Mouse (Mus musculus) bone marrow, adult 2 months (tissue): Measurements from ENCODE around the gene Ccnb1ip1. TPM values are rescaled to one million over a fixed set of nuclear protein-coding genes. Genes with fewer than 3 reads are reported as not detected.
A peak's percentile ranks its signal among the peaks of the same experiment; 100 is the strongest.

Source experiments
- H3K27ac ChIP-seq: fragments of 200-500 bp; 2 replicates; pipeline ENCODE4 v1.5.1; 2012; ENCODE audit warnings: low read depth, mild to moderate bottlenecking, control low read depth, inconsistent platforms, low read length; ENCODE audit not compliant: control insufficient read depth, poor library complexity, insufficient read depth
- H3K4me1 ChIP-seq: fragments of 200-500 bp; 2 replicates; pipeline ENCODE4 v1.6.1; 2011; ENCODE audit warnings: low read length; ENCODE audit not compliant: control insufficient read depth, insufficient read depth
- H3K4me3 ChIP-seq: fragments of 200-500 bp; replicated peaks from 2 replicates; pipeline ENCODE3; 2011; ENCODE audit warnings: mild to moderate bottlenecking, low read depth, low read length, control low read depth; ENCODE audit not compliant: control insufficient read depth
- CTCF ChIP-seq: fragments of 200-500 bp; IDR thresholded peaks from 2 replicates; pipeline ENCODE4 v1.5.1; 2011; ENCODE audit warnings: low read length, control low read depth; ENCODE audit not compliant: control insufficient read depth, insufficient read depth
- POLR2A ChIP-seq: fragments of 200-500 bp; IDR thresholded peaks from 2 replicates; pipeline ENCODE4 v1.6.1; 2011; ENCODE audit warnings: low read depth, mild to moderate bottlenecking, control low read depth, low read length, borderline replicate concordance; ENCODE audit not compliant: control insufficient read depth
- WGBS: fragments of 180-500 bp; shearing (Covaris S2); methylation state at CpG from one replicate; pipeline ENCODE4 v1.1.7; 2018; 5-methylcytosine and 5-hydroxymethylcytosine counted together
- polyA plus RNA-seq: library from polyadenylated mRNA; stranded (reverse); fragments of >200 nt; gene quantifications from 2 replicates; pipeline ENCODE4 v1.2.4, GENCODE M21; 2011; ENCODE audit warnings: low replicate concordance; ENCODE audit not compliant: missing spikeins, insufficient read depth, insufficient read length

Ccnb1ip1 gene
- polyA plus RNA-seq = not detected in 2 replicates

GRCm38 (mm10) chr14:50807487-50808072 lies at the start of gene Ccnb1ip1, which contains the start of gene Parp2:
TSS of gene Ccnb1ip1 (minus strand) at chr14:50807732.
TSS of gene Parp2 (plus strand) at chr14:50807841.
- H3K27ac ChIP-seq = peak within 1 kb of the TSS; percentile 78
- under 1% methylated on average over 42 of the region's 42 CpGs for WGBS
- no peaks in the 10 kb centered on the region; the same call in 1 of the 2 replicates for H3K4me1 ChIP-seq
- TF ChIP-seq CTCF (no peak), POLR2A (peak; percentile 87; the same call in 1 of the 2 replicates)
- H3K4me3 ChIP-seq = peak within 1 kb of the TSS; percentile 89

GRCm38 (mm10) chr14:50855788-50856187 lies 48.3 kb upstream of the Ccnb1ip1 start:
- whole genome bisulfite sequencing = 89% methylated on average over 5 of the region's 5 CpGs
- Histone ChIP-seq H3K4me3 (no peak overlapping the region), H3K4me1 (no peaks in the 10 kb centered on the region), H3K27ac (no peak overlapping the region)
- TF ChIP-seq POLR2A (no peak), CTCF (no peak)

- Histone ChIP-seq H3K27ac (no peak overlapping the region), H3K4me3 (no peak overlapping the region), H3K4me1 (peaks cover 4% of the 10 kb centered on the region)
- TF ChIP-seq POLR2A = no peak
- no peak for TF ChIP-seq CTCF
- 79% methylated on average over 6 of the region's 6 CpGs for WGBS
These were observed 29.7 kb upstream of the Ccnb1ip1 start for GRCm38 (mm10) chr14:50837236-50837635.

- WGBS = 22% methylated on average over 2 of the region's 2 CpGs
- TF ChIP-seq POLR2A (no peak), CTCF (no peak)
- peak overlapping the region; percentile 86 for H3K27ac ChIP-seq
- peaks cover 6% of the 10 kb centered on the region for H3K4me1 ChIP-seq
- H3K4me3 ChIP-seq = no peak overlapping the region
These were observed 26.9 kb upstream of the Ccnb1ip1 start for GRCm38 (mm10) chr14:50834435-50834834.

- H3K4me3 ChIP-seq = no peak overlapping the region
These were observed 26.4 kb upstream of the Ccnb1ip1 start for GRCm38 (mm10) chr14:50833964-50834363.

GRCm38 (mm10) chr14:50829878-50830277 lies 22.3 kb upstream of the Ccnb1ip1 start:
- WGBS = 56% methylated on average over 3 of the region's 3 CpGs
- Histone ChIP-seq H3K4me1 (peaks cover 6% of the 10 kb centered on the region), H3K27ac (0 out of 2 replicates have a peak overlapping the region, but pooled peaks have one; percentile 40), H3K4me3 (no peak overlapping the region)
- no peak for TF ChIP-seq CTCF
- no peak for TF ChIP-seq POLR2A

More at GRCm38 (mm10) chr14:50833964-50834363, 26.4 kb upstream of the Ccnb1ip1 start:
- 16% methylated on average over 10 of the region's 10 CpGs for WGBS
- Histone ChIP-seq H3K4me1 (peaks cover 6% of the 10 kb centered on the region), H3K27ac (peak overlapping the region; percentile 86)
- TF ChIP-seq POLR2A (no peak; the same call in 1 of the 2 replicates), CTCF (0 out of 2 replicates have a peak, but pooled peaks have one; percentile 7)

GRCm38 (mm10) chr14:50826579-50826978 lies 19.0 kb upstream of the Ccnb1ip1 start:
- WGBS = 86% methylated on average over 4 of the region's 4 CpGs
- no peak for TF ChIP-seq POLR2A
- TF ChIP-seq CTCF = no peak
- no peak overlapping the region for H3K27ac ChIP-seq
- no peak overlapping the region for H3K4me3 ChIP-seq
- H3K4me1 ChIP-seq = peaks cover 1% of the 10 kb centered on the region; the same call in 1 of the 2 replicates

GRCm38 (mm10) chr14:50824219-50824618 lies 16.7 kb upstream of the Ccnb1ip1 start:
- Histone ChIP-seq H3K27ac (peak overlapping the region; percentile 70), H3K4me3 (peak overlapping the region; percentile 42), H3K4me1 (no peaks in the 10 kb centered on the region; the same call in 1 of the 2 replicates)
- TF ChIP-seq POLR2A (no peak), CTCF (no peak)
- 6% methylated on average over 9 of the region's 9 CpGs for WGBS

GRCm38 (mm10) chr14:50823240-50823639 lies 15.7 kb upstream of the Ccnb1ip1 start:
- Histone ChIP-seq H3K27ac (no peak overlapping the region), H3K4me3 (no peak overlapping the region), H3K4me1 (no peaks in the 10 kb centered on the region; the same call in 1 of the 2 replicates)
- 88% methylated on average over 2 of the region's 2 CpGs for WGBS
- TF ChIP-seq POLR2A = no peak
- TF ChIP-seq CTCF = no peak
